Mouse (Mus musculus): ENCODE measurements at regions not wholly inside any gene's neighbourhood (a gene's known extent, or its start where the extent isn't known, plus 50 kb on each side); places are given as distances from the start of the nearest gene placed in this dataset.

DNA sequence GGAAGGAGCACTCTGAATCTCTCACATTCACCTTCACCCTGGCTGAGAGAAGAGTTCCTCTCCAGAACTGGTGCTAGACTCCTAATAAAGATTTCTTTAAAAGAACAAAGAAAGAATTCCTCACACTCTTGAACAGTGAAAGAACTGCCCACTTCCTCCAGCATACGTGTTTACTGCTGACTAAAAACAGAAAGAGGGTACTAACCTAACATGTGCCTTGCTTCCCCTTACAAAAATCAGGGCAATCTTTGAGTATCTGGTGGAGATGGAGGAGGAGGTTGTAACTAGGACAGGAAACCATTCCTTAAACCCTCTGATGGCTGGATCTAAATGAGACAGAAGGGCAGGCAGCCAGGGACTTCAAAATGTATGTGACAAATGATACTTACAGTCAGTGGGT, 719.1 kb upstream of the Zfp386 start:
- TF ChIP-seq POLR2A (IDR thresholded peaks at IDR 0.05; ENCODE audit: low read depth, low read length), result no peak
- no peak for TF ChIP-seq CTCF (conservative IDR thresholded peaks at IDR 0.05; ENCODE audit: insufficient read depth, insufficient read length, low read depth, low read length)

Data from kidney, adult 2 months (tissue).